Mouse (Mus musculus) midbrain, embryonic 11.5 days (tissue): ENCODE measurements around the gene Dscaml1. TPM values are rescaled to one million over a fixed set of nuclear protein-coding genes. Genes with fewer than 3 reads are reported as not detected.

Experiments used
- ATAC-seq: fragments of 200-750 bp; cut with Nextera tagmentation; 2 replicates; pipeline ENCODE4 v1.8.0; 2017; ENCODE audit warnings: moderate TSS enrichment, moderate library complexity; ENCODE audit not compliant: low FRiP score
- DNase-seq: peaks from one replicate; pipeline ENCODE4 v3.0.0; 2015; ENCODE audit warnings: low spot score; ENCODE audit errors: missing footprints
- H3K27ac ChIP-seq: fragments of 300-500 bp; sonication (generic); 2 replicates; pipeline ENCODE4 v1.5.1; 2014; ENCODE audit warnings: low read depth, low read length
- H3K27me3 ChIP-seq: fragments of 300-500 bp; sonication (generic); 2 replicates; pipeline ENCODE4 v1.6.1; 2014; ENCODE audit warnings: mild to moderate bottlenecking, low read length, moderate library complexity, mixed read lengths; ENCODE audit not compliant: control insufficient read depth, insufficient read depth
- H3K36me3 ChIP-seq: fragments of 300-500 bp; sonication (generic); 2 replicates; pipeline ENCODE4 v1.6.1; 2014; ENCODE audit warnings: mild to moderate bottlenecking, low read length, moderate library complexity, mixed read lengths; ENCODE audit not compliant: control insufficient read depth, insufficient read depth
- H3K4me1 ChIP-seq: fragments of 300-500 bp; sonication (generic); 2 replicates; pipeline ENCODE4 v1.6.1; 2014; ENCODE audit warnings: low read length; ENCODE audit not compliant: control insufficient read depth, insufficient read depth
- H3K4me2 ChIP-seq: fragments of 300-500 bp; sonication (generic); 2 replicates; pipeline ENCODE4 v1.6.1; 2014; ENCODE audit warnings: mild to moderate bottlenecking, moderate library complexity
- H3K4me3 ChIP-seq: fragments of 300-500 bp; sonication (generic); 2 replicates; pipeline ENCODE4 v1.5.1; 2014; ENCODE audit warnings: low read depth, low read length
- H3K9ac ChIP-seq: fragments of 300-500 bp; sonication (generic); 2 replicates; pipeline ENCODE4 v1.6.1; 2014; ENCODE audit warnings: low read length
- H3K9me3 ChIP-seq: fragments of 300-500 bp; sonication (generic); 2 replicates; pipeline ENCODE4 v1.6.1; 2016; ENCODE audit warnings: low read length; ENCODE audit not compliant: control insufficient read depth
- WGBS: fragments of 180-500 bp; shearing (Covaris S2); extraction: QIAGEN DNeasy Blood & Tissue Kit; methylation state at CpG from one replicate; pipeline ENCODE4 v1.1.7; 2014; 5-methylcytosine and 5-hydroxymethylcytosine counted together
- polyA plus RNA-seq: library from polyadenylated mRNA; unstranded; fragments of >200 nt; fragmentation: Nextera tagmentation; extraction: Ambion mirVana; gene quantifications from 2 replicates; pipeline ENCODE4 v1.2.1, GENCODE M21; 2014

Gene Dscaml1
- polyA plus RNA-seq, 1 experiment from 2014 or later = 0.74 TPM

- no peak overlapping the region for H3K9ac ChIP-seq
- no peak overlapping the region for H3K27ac ChIP-seq
- no peak overlapping the region for H3K4me2 ChIP-seq
- WGBS = 68% methylated on average over 2 of the region's 2 CpGs
- ATAC-seq = peak; percentile 54; the same call in 1 of the 2 replicates
- H3K4me1 ChIP-seq = peaks cover 7% of the 10 kb centered on the region
- no peak overlapping the region for H3K4me3 ChIP-seq
- peak; percentile 86 for DNase-seq
- H3K36me3 ChIP-seq = no peaks in the 10 kb centered on the region
- H3K27me3 ChIP-seq = no peaks in the 10 kb centered on the region
- H3K9me3 ChIP-seq = no peaks in the 10 kb centered on the region
Measured at GRCm38 (mm10) chr9:45740584-45740980, 314.2 kb downstream of the Dscaml1 start.

DNA sequence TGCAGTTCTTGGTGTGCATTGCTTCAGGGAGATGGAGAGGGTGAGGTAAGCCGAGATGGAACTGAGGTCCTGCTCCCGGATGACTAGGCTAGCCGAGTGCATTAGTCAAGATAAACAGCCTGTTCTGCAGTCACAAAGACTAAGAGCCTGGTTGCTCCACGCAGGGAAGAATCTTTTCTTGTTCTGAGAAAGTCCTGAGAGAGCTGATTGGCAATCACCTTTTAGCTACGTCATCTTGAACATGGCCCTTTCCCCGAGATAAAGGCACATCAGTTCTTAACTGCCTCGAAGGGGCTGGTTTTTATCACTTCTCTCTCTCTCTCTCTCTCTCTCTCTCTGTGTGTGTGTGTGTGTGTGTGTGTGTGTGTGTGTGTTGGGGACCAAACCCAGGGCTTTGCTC, 319.0 kb downstream of the Dscaml1 start:
- ATAC-seq = no peak
- H3K36me3 ChIP-seq = no peaks in the 10 kb centered on the region
- 76% methylated on average over 7 of the region's 7 CpGs for WGBS
- H3K27ac ChIP-seq = no peak overlapping the region
- H3K9ac ChIP-seq = no peak overlapping the region
- H3K4me1 ChIP-seq = no peaks in the 10 kb centered on the region
- DNase-seq = no peak
- no peaks in the 10 kb centered on the region for H3K9me3 ChIP-seq
- no peaks in the 10 kb centered on the region for H3K27me3 ChIP-seq
- no peak overlapping the region for H3K4me2 ChIP-seq
- H3K4me3 ChIP-seq = no peak overlapping the region

GRCm38 (mm10) chr9:45749917-45750316, 323.5 kb downstream of the Dscaml1 start:
- no peaks in the 10 kb centered on the region for H3K27me3 ChIP-seq
- no peak overlapping the region for H3K4me2 ChIP-seq
- H3K4me1 ChIP-seq = no peaks in the 10 kb centered on the region
- ATAC-seq (no peak), DNase-seq (no peak)
- no peaks in the 10 kb centered on the region for H3K9me3 ChIP-seq
- H3K9ac ChIP-seq = no peak overlapping the region
- 96% methylated on average over 4 of the region's 4 CpGs for WGBS
- no peak overlapping the region for H3K27ac ChIP-seq
- no peak overlapping the region for H3K4me3 ChIP-seq
- H3K36me3 ChIP-seq = no peaks in the 10 kb centered on the region

DNA sequence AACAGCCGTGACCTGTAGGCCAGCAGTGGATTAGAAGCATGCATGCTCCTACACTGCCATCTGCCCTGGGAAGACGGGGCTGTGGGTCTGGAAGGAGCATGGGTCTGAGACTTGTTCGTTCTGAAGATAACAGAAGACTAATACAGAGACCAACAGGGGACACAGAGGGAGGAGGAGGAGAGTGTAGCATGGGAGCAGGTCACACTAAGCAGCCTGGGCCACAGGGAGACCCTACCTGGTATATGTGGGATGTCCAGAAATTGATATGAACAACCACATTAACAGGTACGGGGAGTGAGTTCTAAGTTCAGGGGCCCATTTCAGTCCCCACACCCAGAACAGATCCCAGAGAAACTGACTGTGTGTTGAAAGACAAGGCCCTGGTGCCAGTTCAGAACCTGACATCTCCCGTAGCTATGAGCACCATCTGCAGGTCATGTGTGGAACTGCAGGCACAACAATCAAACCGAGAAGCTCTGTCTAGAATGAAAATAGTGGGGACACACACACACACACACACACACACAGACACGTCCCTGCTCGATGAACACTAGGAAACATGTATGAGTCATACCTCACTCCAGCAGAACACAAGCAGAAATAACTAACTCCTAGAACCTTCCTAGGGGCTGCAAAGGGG, 328.1 kb downstream of the Dscaml1 start:
- no peak overlapping the region for H3K27ac ChIP-seq
- ATAC-seq (no peak), DNase-seq (peak; percentile 98)
- no peak overlapping the region for H3K9ac ChIP-seq
- 34% methylated on average over 8 of the region's 8 CpGs for WGBS
- no peak overlapping the region for H3K4me2 ChIP-seq
- no peaks in the 10 kb centered on the region for H3K9me3 ChIP-seq
- H3K4me3 ChIP-seq = no peak overlapping the region
- no peaks in the 10 kb centered on the region for H3K36me3 ChIP-seq
- no peaks in the 10 kb centered on the region for H3K4me1 ChIP-seq
- H3K27me3 ChIP-seq = no peaks in the 10 kb centered on the region

DNA sequence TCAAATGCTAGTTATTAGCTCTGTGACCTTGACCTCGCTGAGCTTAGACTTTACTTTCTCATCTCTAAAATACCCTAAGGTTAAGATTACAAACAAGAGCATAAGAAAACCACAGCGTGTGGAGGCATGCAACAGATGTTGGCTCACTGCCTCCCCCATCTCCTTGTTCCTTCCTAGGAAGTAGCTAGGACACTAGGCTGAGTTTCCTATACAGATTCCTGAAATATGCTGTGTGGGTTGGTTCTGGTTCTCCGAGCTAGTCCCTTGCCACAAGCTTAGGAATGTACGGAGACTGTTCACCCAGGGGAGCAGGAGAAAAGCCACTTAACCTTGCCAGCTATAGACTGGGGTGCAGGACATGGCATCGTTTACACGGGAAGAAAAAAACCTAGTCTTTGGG, 339.8 kb downstream of the Dscaml1 start:
- no peak overlapping the region for H3K4me3 ChIP-seq
- H3K27ac ChIP-seq = no peak overlapping the region
- H3K36me3 ChIP-seq = 0 out of 2 replicates have a peak, but pooled peaks cover 3% of the 10 kb centered on the region
- no peaks in the 10 kb centered on the region for H3K9me3 ChIP-seq
- H3K4me2 ChIP-seq = no peak overlapping the region
- WGBS = 89% methylated on average over 6 of the region's 6 CpGs
- no peak overlapping the region for H3K9ac ChIP-seq
- no peaks in the 10 kb centered on the region for H3K4me1 ChIP-seq
- DNase-seq (no peak), ATAC-seq (no peak)
- H3K27me3 ChIP-seq = no peaks in the 10 kb centered on the region

DNA sequence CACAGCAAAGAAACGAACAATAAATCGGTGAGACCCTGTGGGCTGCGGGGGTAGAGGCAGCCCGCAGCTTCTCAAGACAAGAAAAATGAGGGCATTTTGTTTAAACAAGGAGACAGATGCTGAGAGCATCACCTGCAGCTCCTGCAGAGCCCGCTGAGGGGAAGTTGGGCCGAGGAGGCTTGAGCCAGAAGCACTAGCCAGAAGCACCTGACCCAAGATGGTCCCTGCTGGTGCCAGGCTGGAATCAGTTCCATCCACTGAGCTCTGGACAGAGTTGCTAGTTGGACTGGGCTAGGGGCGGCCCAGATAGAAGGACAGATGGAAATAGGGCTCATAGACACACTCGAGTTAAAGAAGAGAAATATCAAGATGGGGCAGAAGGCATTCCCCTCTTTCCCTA, 340.7 kb downstream of the Dscaml1 start:
- no peak overlapping the region for H3K27ac ChIP-seq
- no peaks in the 10 kb centered on the region for H3K4me1 ChIP-seq
- H3K4me3 ChIP-seq = no peak overlapping the region
- no peaks in the 10 kb centered on the region for H3K27me3 ChIP-seq
- H3K9ac ChIP-seq = no peak overlapping the region
- WGBS = 97% methylated on average over 8 of the region's 8 CpGs
- H3K9me3 ChIP-seq = no peaks in the 10 kb centered on the region
- 0 out of 2 replicates have a peak, but pooled peaks cover 3% of the 10 kb centered on the region for H3K36me3 ChIP-seq
- H3K4me2 ChIP-seq = no peak overlapping the region
- no peak for ATAC-seq
- DNase-seq = no peak

DNA sequence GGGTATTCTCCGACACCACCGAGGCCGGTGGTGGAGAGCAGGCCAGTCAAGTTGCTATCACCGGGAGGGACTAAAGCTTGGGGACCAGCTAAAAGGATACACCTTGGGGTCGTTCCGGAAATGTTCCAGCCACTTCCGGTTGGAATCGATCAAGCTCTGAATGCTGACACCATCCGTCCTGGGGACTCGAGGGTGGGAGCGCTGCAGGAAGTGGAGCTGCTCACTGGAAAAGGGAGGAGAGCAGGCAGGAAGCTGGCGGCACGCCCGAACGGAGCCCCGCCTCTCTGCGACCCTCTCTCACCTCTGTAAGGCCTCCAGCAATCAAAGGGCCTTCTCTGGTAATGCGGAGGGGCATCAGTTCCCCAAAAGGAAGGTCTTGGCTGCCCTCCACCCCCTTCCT, 342.0 kb downstream of the Dscaml1 start:
- H3K9ac ChIP-seq = no peak overlapping the region
- no peak for ATAC-seq
- no peak overlapping the region for H3K4me2 ChIP-seq
- no peaks in the 10 kb centered on the region for H3K9me3 ChIP-seq
- no peaks in the 10 kb centered on the region for H3K4me1 ChIP-seq
- WGBS = 89% methylated on average over 18 of the region's 18 CpGs
- H3K4me3 ChIP-seq = no peak overlapping the region
- H3K27me3 ChIP-seq = no peaks in the 10 kb centered on the region
- H3K27ac ChIP-seq = no peak overlapping the region
- DNase-seq = no peak
- H3K36me3 ChIP-seq = peaks cover 3% of the 10 kb centered on the region; the same call in 1 of the 2 replicates

GRCm38 (mm10) chr9:45769596-45769995, 343.2 kb downstream of the Dscaml1 start:
- no peaks in the 10 kb centered on the region for H3K9me3 ChIP-seq
- no peak overlapping the region for H3K27ac ChIP-seq
- H3K9ac ChIP-seq = no peak overlapping the region
- ATAC-seq (no peak), DNase-seq (no peak)
- no peak overlapping the region for H3K4me2 ChIP-seq
- no peak overlapping the region for H3K4me3 ChIP-seq
- no peaks in the 10 kb centered on the region for H3K27me3 ChIP-seq
- peaks cover 3% of the 10 kb centered on the region for H3K36me3 ChIP-seq
- 89% methylated on average over 5 of the region's 5 CpGs for WGBS
- H3K4me1 ChIP-seq = no peaks in the 10 kb centered on the region

GRCm38 (mm10) chr9:45774088-45774487, 347.7 kb downstream of the Dscaml1 start:
- H3K4me2 ChIP-seq = no peak overlapping the region
- no peaks in the 10 kb centered on the region for H3K9me3 ChIP-seq
- H3K36me3 ChIP-seq = peaks cover 4% of the 10 kb centered on the region
- no peaks in the 10 kb centered on the region for H3K4me1 ChIP-seq
- ATAC-seq (no peak), DNase-seq (no peak)
- no peak overlapping the region for H3K27ac ChIP-seq
- H3K9ac ChIP-seq = no peak overlapping the region
- no peaks in the 10 kb centered on the region for H3K27me3 ChIP-seq
- 88% methylated on average over 6 of the region's 6 CpGs for WGBS
- H3K4me3 ChIP-seq = no peak overlapping the region
